Mouse (Mus musculus): Measurements from ENCODE around the gene Kcnq5. TPM values are rescaled to one million over a fixed set of nuclear protein-coding genes. Genes with fewer than 3 reads are reported as not detected.
"Not testable (repeated sequence)": the region's sequence is repeated elsewhere in the genome, so short reads cannot be mapped to it uniquely, and the experiment has no call there.

Kcnq5 gene
- polyA plus RNA-seq, 1 experiment, result not detected

DNA sequence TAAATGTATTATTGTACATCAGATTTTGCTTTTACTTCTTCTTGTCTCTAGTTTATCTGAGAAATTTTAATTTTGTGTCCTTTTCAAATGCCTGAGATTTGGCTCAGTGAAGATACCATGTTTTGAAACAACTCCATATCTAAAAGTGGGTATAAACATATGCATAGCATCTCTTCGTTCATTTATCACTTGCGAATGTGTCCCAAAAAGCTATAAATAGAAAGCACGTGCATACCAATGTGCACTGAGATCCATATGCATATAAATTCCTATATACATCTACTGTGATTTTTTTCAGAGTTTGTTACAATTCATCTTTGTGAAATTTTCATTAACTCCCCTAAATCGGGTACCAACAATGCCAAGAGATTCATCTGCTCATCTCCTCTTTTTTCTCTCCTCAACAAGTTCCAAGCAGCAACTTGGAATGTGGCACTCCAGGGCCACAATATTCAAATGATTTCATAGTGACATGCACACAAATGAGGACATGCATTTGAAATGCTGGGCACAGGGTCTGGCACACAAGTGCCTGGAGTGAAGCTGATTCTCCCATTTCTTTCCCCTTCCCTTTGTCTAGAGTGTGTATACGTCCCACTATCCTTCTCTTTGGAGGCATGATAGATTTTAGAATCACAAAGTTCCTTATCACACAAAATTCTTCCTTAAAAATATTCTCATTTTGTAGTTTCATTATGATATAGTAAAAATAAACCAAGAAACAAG, 157.8 kb downstream of the Kcnq5 start:
- Histone ChIP-seq H3K4me1 (ENCODE audit: control insufficient read depth) (no peaks in the 10 kb centered on the region), H3K9me3 (ENCODE audit: control insufficient read depth, low read length) (no peaks in the 10 kb centered on the region), H3K36me3 (ENCODE audit: control insufficient read depth) (no peaks in the 10 kb centered on the region), H3K27me3 (ENCODE audit: control insufficient read depth) (no peaks in the 10 kb centered on the region), H3K4me3 (replicated peaks) (no peak overlapping the region)
- no peak for TF ChIP-seq GATA1 (IDR thresholded peaks at IDR 0.05; ENCODE audit: low read length)
- TF ChIP-seq TAL1 (IDR thresholded peaks at IDR 0.05; ENCODE audit: low read length), result no peak

DNA sequence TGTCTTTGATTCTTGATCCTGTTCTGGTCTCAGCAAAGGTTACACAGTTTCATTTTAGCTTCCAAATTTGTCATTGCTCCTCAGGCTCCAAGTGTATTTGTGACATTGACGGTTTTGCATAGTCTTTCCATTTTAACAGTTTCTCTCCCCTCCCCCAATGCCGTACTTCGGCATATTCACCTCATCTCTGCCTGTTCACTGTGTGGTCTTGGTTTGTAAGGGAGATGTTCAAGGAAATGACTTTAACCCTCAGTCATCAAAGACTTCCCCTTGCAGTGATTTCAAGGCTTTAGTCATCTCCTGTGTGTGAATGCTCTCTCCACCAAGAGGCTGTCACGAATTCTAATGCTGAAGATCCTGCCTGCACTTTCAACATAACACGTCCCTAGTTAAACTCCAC, 181.0 kb downstream of the Kcnq5 start:
- Histone ChIP-seq H3K4me3 (replicated peaks) (no peak overlapping the region), H3K4me1 (ENCODE audit: control insufficient read depth) (no peaks in the 10 kb centered on the region), H3K9me3 (ENCODE audit: control insufficient read depth, low read length) (no peaks in the 10 kb centered on the region; the same call in 1 of the 2 replicates), H3K27me3 (ENCODE audit: control insufficient read depth) (no peaks in the 10 kb centered on the region), H3K36me3 (ENCODE audit: control insufficient read depth) (no peaks in the 10 kb centered on the region)
- TF ChIP-seq GATA1 (IDR thresholded peaks at IDR 0.05; ENCODE audit: low read length) (no peak), TAL1 (IDR thresholded peaks at IDR 0.05; ENCODE audit: low read length) (no peak)

DNA sequence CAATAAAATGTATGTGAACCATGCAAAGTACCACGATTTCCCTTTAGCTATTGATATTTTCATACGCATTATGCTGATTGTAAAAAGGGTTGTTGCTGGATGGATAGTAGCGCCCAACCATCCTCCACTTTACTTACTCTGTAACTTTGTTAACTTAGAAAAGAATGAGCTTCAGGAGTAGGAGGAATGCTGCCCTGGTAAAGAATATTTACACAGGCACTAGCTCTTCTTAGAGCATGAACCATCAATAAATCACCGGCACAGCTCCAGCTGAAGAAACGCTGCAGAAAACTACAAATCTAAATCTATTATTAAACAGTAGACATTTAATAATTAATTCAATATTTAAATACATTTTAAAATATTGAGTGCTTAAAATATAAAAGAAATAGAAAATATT, 184.2 kb downstream of the Kcnq5 start:
- TF ChIP-seq GATA1 (IDR thresholded peaks at IDR 0.05; ENCODE audit: low read length) (no peak), TAL1 (IDR thresholded peaks at IDR 0.05; ENCODE audit: low read length) (no peak)
- no peak overlapping the region for H3K4me3 ChIP-seq (replicated peaks)
- no peaks in the 10 kb centered on the region for H3K27me3 ChIP-seq (ENCODE audit: control insufficient read depth)
- H3K36me3 ChIP-seq (ENCODE audit: control insufficient read depth), result no peaks in the 10 kb centered on the region
- H3K9me3 ChIP-seq (ENCODE audit: control insufficient read depth, low read length), result no peaks in the 10 kb centered on the region; the same call in 1 of the 2 replicates
- no peaks in the 10 kb centered on the region for H3K4me1 ChIP-seq (ENCODE audit: control insufficient read depth)

DNA sequence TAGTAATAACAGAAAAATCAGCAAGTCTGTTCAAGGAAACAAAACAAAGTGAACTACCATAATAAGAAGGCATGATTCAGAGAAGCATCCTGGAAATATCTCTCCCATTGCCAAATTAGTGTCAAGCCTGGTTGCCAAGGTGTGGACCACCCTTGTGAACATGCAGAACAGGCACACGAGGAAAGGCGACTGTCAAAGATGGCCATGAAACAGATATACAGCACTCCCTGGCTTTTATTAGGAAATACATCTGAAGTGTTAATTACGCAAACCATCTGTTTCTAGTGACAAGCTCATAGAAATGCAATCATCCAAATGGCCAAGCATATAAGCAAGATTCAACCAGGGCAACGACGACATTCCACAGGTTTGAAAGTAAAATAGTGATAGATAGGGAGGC, 187.8 kb downstream of the Kcnq5 start:
- TF ChIP-seq GATA1 (IDR thresholded peaks at IDR 0.05; ENCODE audit: low read length), result no peak
- H3K9me3 ChIP-seq (ENCODE audit: control insufficient read depth, low read length), result no peaks in the 10 kb centered on the region
- H3K27me3 ChIP-seq (ENCODE audit: control insufficient read depth), result no peaks in the 10 kb centered on the region
- H3K36me3 ChIP-seq (ENCODE audit: control insufficient read depth), result no peaks in the 10 kb centered on the region
- no peak overlapping the region for H3K4me3 ChIP-seq (replicated peaks)
- H3K4me1 ChIP-seq (ENCODE audit: control insufficient read depth), result no peaks in the 10 kb centered on the region

DNA sequence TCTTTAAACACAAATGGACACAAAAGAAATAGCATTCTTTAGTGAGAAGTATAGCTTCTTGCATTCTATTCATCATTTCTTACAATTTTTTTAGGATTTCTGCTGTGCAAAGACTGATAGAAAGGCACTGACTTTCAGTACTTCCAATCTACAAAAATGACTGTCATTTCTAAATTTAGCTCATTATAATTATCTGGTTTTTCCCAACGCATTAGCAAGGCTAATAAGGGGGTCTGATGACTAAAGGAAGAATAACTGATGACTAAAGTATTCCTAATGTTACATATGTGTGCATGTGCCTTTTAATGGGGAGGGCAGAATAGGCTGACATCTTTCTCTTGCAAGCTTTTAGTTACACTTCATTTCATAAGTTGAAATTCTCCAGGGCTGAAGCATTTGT, 191.2 kb downstream of the Kcnq5 start:
- H3K36me3 ChIP-seq (ENCODE audit: control insufficient read depth), result no peaks in the 10 kb centered on the region
- no peaks in the 10 kb centered on the region for H3K27me3 ChIP-seq (ENCODE audit: control insufficient read depth)
- no peaks in the 10 kb centered on the region for H3K4me1 ChIP-seq (ENCODE audit: control insufficient read depth)
- H3K4me3 ChIP-seq (replicated peaks), result no peak overlapping the region
- no peaks in the 10 kb centered on the region for H3K9me3 ChIP-seq (ENCODE audit: control insufficient read depth, low read length)
- TF ChIP-seq TAL1 (IDR thresholded peaks at IDR 0.05; ENCODE audit: low read length) (no peak), GATA1 (IDR thresholded peaks at IDR 0.05; ENCODE audit: low read length) (no peak)

DNA sequence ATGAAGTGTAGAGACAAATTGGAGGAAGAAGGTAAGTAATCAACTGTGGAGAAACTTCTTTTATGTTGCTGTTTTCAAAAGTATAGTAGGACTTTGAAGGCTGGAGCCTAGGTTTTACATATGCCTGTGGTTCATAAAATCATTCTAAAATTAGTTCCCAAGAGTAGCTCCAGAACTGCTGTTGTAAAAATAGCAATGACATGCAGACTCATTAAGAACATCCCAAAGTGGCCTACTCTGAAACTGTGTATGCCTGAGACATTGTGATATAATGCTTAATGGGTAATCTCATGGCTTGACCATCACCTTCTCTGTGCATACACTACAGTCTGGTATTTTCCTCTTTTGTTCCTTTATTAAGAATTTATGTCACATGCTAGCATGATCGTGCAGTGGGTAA, 212.4 kb downstream of the Kcnq5 start:
- no peaks in the 10 kb centered on the region for H3K9me3 ChIP-seq (ENCODE audit: control insufficient read depth, low read length)
- TF ChIP-seq TAL1 (IDR thresholded peaks at IDR 0.05; ENCODE audit: low read length) (no peak), GATA1 (IDR thresholded peaks at IDR 0.05; ENCODE audit: low read length) (no peak)
- no peaks in the 10 kb centered on the region for H3K4me1 ChIP-seq (ENCODE audit: control insufficient read depth)
- no peaks in the 10 kb centered on the region for H3K27me3 ChIP-seq (ENCODE audit: control insufficient read depth)
- no peak overlapping the region for H3K4me3 ChIP-seq (replicated peaks)
- H3K36me3 ChIP-seq (ENCODE audit: control insufficient read depth), result no peaks in the 10 kb centered on the region

DNA sequence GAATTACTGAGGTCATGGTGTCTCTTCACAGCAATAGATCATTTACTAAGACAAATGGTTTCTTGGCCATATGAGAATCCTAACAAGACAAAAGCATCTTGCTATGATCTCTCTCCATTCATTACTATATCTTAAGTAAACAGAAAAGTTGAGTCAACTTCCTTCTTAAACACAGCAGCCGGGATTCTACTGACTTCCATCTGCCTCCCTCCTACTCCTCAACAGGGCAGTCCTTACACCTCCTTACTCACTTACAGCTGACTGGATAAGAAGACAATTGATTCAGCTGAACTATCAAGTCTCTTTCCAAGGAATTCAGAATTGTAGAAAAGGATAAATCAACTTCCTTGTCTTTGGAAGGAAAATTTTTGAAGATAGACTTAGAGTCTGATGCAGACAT, 232.6 kb downstream of the Kcnq5 start:
- TF ChIP-seq TAL1 (IDR thresholded peaks at IDR 0.05; ENCODE audit: low read length), result no peak
- no peak for TF ChIP-seq GATA1 (IDR thresholded peaks at IDR 0.05; ENCODE audit: low read length)
- no peaks in the 10 kb centered on the region for H3K4me1 ChIP-seq (ENCODE audit: control insufficient read depth)

DNA sequence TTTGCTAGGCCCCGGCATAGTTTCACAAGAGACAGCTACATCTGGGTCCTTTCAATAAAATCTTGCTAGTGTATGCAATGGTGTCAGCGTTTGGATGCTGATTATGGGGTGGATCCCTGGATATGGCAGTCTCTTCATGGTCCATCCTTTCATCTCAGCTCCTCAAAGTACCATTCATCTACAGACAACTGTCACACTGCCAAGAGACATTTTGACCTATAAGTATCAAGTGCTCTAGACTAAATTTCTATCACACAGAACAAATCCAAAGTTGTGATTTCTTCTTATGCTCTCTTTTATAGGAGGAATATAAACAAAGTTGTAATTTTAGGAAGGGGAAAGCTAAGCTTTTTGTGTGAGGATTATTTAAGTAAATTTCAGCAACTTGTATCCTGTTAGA, 238.5 kb downstream of the Kcnq5 start:
- not testable (repeated sequence) for H3K9me3 ChIP-seq (ENCODE audit: control insufficient read depth, low read length); H3K36me3 ChIP-seq (ENCODE audit: control insufficient read depth); H3K4me1 ChIP-seq (ENCODE audit: control insufficient read depth); H3K4me3 ChIP-seq (replicated peaks); H3K27me3 ChIP-seq (ENCODE audit: control insufficient read depth)

More for the DNA sequence above, 232.6 kb downstream of the Kcnq5 start:
- Histone ChIP-seq H3K9me3 (ENCODE audit: control insufficient read depth, low read length) (no peaks in the 10 kb centered on the region), H3K27me3 (ENCODE audit: control insufficient read depth) (no peaks in the 10 kb centered on the region), H3K36me3 (ENCODE audit: control insufficient read depth) (no peaks in the 10 kb centered on the region), H3K4me3 (replicated peaks) (no peak overlapping the region)

DNA sequence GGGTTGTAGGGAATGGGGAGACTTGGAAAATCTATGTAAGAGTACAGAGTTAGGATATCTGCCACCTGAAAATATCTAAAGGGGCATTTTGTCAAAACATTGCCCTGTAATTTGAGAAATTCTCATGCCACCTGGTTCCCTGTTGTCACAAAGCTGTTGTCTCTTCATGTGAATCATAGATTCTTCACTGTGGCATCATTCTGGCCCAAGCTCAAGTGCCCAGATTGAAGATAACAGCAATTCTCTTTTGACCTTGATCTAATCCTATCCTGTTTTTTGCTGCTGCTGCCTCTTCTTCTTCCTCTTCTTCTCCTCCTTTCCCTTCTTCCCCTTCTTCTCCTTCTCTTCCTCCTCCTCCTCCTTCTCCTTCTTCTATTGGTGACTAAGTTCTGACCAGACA, 240.5 kb downstream of the Kcnq5 start:
- no peaks in the 10 kb centered on the region for H3K4me1 ChIP-seq (ENCODE audit: control insufficient read depth)
- H3K4me3 ChIP-seq (replicated peaks), result no peak overlapping the region
- H3K9me3 ChIP-seq (ENCODE audit: control insufficient read depth, low read length), result no peaks in the 10 kb centered on the region
- TF ChIP-seq TAL1 (IDR thresholded peaks at IDR 0.05; ENCODE audit: low read length), result no peak
- TF ChIP-seq GATA1 (IDR thresholded peaks at IDR 0.05; ENCODE audit: low read length), result no peak
- H3K36me3 ChIP-seq (ENCODE audit: control insufficient read depth), result no peaks in the 10 kb centered on the region
- H3K27me3 ChIP-seq (ENCODE audit: control insufficient read depth), result no peaks in the 10 kb centered on the region

DNA sequence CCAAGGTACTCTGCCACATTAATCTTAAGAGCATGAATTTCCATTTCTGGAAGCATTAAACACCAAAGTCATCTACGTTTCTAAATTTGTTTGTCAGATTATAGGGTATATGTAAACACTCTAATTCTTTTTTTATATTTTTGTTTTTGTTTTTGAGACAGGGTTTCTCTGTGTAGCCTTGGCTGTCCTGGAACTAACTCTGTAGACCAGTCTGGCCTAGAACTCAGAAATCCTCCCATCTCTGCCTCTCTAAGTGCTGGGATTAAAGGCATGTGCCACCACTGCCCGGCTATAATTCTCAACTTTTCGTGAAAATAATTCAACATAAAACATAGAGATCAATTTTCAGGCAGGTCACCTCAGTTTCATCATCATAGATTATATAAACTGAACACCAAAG, 246.9 kb downstream of the Kcnq5 start:
- Histone ChIP-seq H3K36me3 (ENCODE audit: control insufficient read depth) (no peaks in the 10 kb centered on the region), H3K4me1 (ENCODE audit: control insufficient read depth) (no peaks in the 10 kb centered on the region), H3K9me3 (ENCODE audit: control insufficient read depth, low read length) (no peaks in the 10 kb centered on the region), H3K27me3 (ENCODE audit: control insufficient read depth) (no peaks in the 10 kb centered on the region), H3K4me3 (replicated peaks) (no peak overlapping the region)
- TF ChIP-seq GATA1 (IDR thresholded peaks at IDR 0.05; ENCODE audit: low read length) (no peak), TAL1 (IDR thresholded peaks at IDR 0.05; ENCODE audit: low read length) (no peak)

All from erythroblast, embryonic 14.5 days (primary cell).